17 mouse cellular contexts compared by ENCODE assay signal in the genomic region with DNA sequence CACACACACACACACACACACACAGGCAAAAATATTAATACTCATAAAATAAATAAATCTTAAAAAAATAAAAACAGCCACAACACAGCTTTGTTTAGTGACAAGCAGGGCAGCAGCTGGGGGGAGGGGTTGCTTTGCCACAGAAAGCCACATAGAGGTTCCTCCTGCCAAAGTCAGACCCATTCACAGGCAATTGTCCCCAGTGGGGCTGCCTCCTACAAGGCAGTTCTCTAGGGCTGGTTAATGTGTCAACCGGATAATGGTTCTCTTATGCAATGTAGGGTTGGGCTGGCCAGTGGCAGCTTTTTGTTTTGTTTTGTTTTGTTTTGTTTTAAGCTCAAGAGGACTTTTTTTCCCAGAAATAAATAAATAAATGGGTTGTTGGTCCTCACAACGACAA. TPM values are rescaled to one million over a fixed set of nuclear protein-coding genes. Genes with fewer than 3 reads are reported as not detected.
DNase-seq lines count a peak whose midpoint lies in the region; ATAC-seq and TF ChIP-seq lines count a peak whose summit lies in the region.
"Had no signal": no experiment of that assay in that cellular context is flagged by ENCODE, and none has a peak within 500 bp of the region (broad histone marks: within the 10 kb centered on the region; RNA-seq: fewer than 3 reads in every experiment).

No protein-coding gene starts in this region.

- no peak overlapping the region for H3K4me2 ChIP-seq in embryonic facial prominence, embryonic 15.5 days (replicated peaks)
- no peak overlapping the region for H3K4me2 ChIP-seq in stomach, embryonic 15.5 days
- no peak overlapping the region for H3K4me2 ChIP-seq in stomach, postnatal 0 days (replicated peaks; ENCODE audit: low read depth)
- H3K4me2 ChIP-seq in kidney, postnatal 0 days (ENCODE audit: low read length), result no peak overlapping the region
- H3K4me2 ChIP-seq: limb, embryonic 15.5 days had no signal

- no peak overlapping the region for H3K9ac ChIP-seq in embryonic facial prominence, embryonic 15.5 days
- H3K9ac ChIP-seq in stomach, embryonic 15.5 days, result no peak overlapping the region
- H3K9ac ChIP-seq in stomach, postnatal 0 days (ENCODE audit: low read length), result no peak overlapping the region
- H3K9ac ChIP-seq in kidney, postnatal 0 days (ENCODE audit: low read depth, low read length), result no peak overlapping the region
- H3K9ac ChIP-seq: limb, embryonic 15.5 days had no signal

- no peak for DNase-seq in embryonic facial prominence, embryonic 10.5 days (ENCODE audit: low spot score)
- no peak for DNase-seq in stomach, postnatal 0 days (ENCODE audit: low spot score)
- DNase-seq in kidney, postnatal 0 days (ENCODE audit: low spot score), result peak; percentile 39
- DNase-seq in spleen, postnatal 10 days (ENCODE audit: low spot score in 2 of 2), result no peak
- DNase-seq in gastrocnemius, adult 2 months, result no peak
- no peak for DNase-seq in gastrocnemius, postnatal 10 days
- DNase-seq: cerebellum, adult 9-10 months; right cerebral cortex, adult 18-20 months had no signal

- TF ChIP-seq EP300 in stomach, postnatal 0 days (optimal IDR thresholded peaks at IDR 0.05), result no peak

- H3K4me1 ChIP-seq in embryonic facial prominence, embryonic 15.5 days, result peaks cover 56% of the 10 kb centered on the region
- H3K4me1 ChIP-seq in embryonic facial prominence, embryonic 10.5 days, result peaks cover 42% of the 10 kb centered on the region
- H3K4me1 ChIP-seq in stomach, embryonic 15.5 days, result peaks cover 26% of the 10 kb centered on the region
- H3K4me1 ChIP-seq in stomach, postnatal 0 days (replicated peaks; ENCODE audit: control insufficient read depth, insufficient read depth), result no peaks in the 10 kb centered on the region
- peaks cover 11% of the 10 kb centered on the region for H3K4me1 ChIP-seq in kidney, postnatal 0 days (replicated peaks; ENCODE audit: insufficient read depth, low read length)

- H3K36me3 ChIP-seq in embryonic facial prominence, embryonic 15.5 days, result no peaks in the 10 kb centered on the region
- peaks cover 40% of the 10 kb centered on the region for H3K36me3 ChIP-seq in embryonic facial prominence, embryonic 10.5 days (replicated peaks)
- H3K36me3 ChIP-seq in stomach, embryonic 15.5 days, result no peaks in the 10 kb centered on the region
- H3K36me3 ChIP-seq in stomach, postnatal 0 days (ENCODE audit: control insufficient read depth, insufficient read depth, low read length), result no peaks in the 10 kb centered on the region
- no peaks in the 10 kb centered on the region for H3K36me3 ChIP-seq in kidney, postnatal 0 days (ENCODE audit: insufficient read depth, low read length)
- H3K36me3 ChIP-seq: limb, embryonic 15.5 days had no signal

- peak; percentile 56; the same call in 1 of the 2 replicates for ATAC-seq in embryonic facial prominence, embryonic 15.5 days (ENCODE audit: insufficient number of reproducible peaks, low FRiP score, low TSS enrichment, low read depth)
- ATAC-seq in stomach, embryonic 15.5 days (ENCODE audit: insufficient read depth, low FRiP score, low read depth), result peak; percentile 56; the same call in 1 of the 2 replicates
- no peak for ATAC-seq in stomach, postnatal 0 days (ENCODE audit: low FRiP score, low TSS enrichment)
- no peak for ATAC-seq in kidney, postnatal 0 days (replicated peaks; ENCODE audit: low FRiP score, low read depth)
- ATAC-seq: forebrain, embryonic 14.5 days had no signal

- intact Hi-C loops in gastrocnemius, adult 2 months (cut with DNase I), result no loop called here

- no peak overlapping the region for H3K27ac ChIP-seq in embryonic facial prominence, embryonic 15.5 days (replicated peaks)
- H3K27ac ChIP-seq in embryonic facial prominence, embryonic 10.5 days (replicated peaks), result no peak overlapping the region
- H3K27ac ChIP-seq in stomach, embryonic 15.5 days, result no peak overlapping the region
- H3K27ac ChIP-seq in stomach, postnatal 0 days (replicated peaks), result no peak overlapping the region
- peak overlapping the region; percentile 64; the same call in 1 of the 2 replicates for H3K27ac ChIP-seq in kidney, postnatal 0 days
- H3K27ac ChIP-seq in gastrocnemius, adult 2 months, result no peak overlapping the region
- H3K27ac ChIP-seq: limb, embryonic 15.5 days had no signal

- TF ChIP-seq CTCF in stomach, postnatal 0 days (IDR thresholded peaks at IDR 0.05; ENCODE audit: low read depth), result no peak
- TF ChIP-seq CTCF in kidney, postnatal 0 days (IDR thresholded peaks at IDR 0.05; ENCODE audit: low read depth), result no peak
- TF ChIP-seq CTCF in gastrocnemius, adult 2 months (IDR thresholded peaks at IDR 0.05), result no peak

- H3K27me3 ChIP-seq in embryonic facial prominence, embryonic 15.5 days, result no peaks in the 10 kb centered on the region
- no peaks in the 10 kb centered on the region for H3K27me3 ChIP-seq in embryonic facial prominence, embryonic 10.5 days (replicated peaks; ENCODE audit: low read depth, poor library complexity, severe bottlenecking)
- no peaks in the 10 kb centered on the region for H3K27me3 ChIP-seq in stomach, embryonic 15.5 days (replicated peaks)
- H3K27me3 ChIP-seq in stomach, postnatal 0 days (ENCODE audit: control insufficient read depth, insufficient read depth, low read length), result no peaks in the 10 kb centered on the region
- H3K27me3 ChIP-seq in kidney, postnatal 0 days (ENCODE audit: insufficient read depth, low read length), result no peaks in the 10 kb centered on the region
- H3K27me3 ChIP-seq: limb, embryonic 15.5 days had no signal

- H3K4me3 ChIP-seq in embryonic facial prominence, embryonic 15.5 days (replicated peaks), result no peak overlapping the region
- no peak overlapping the region for H3K4me3 ChIP-seq in embryonic facial prominence, embryonic 10.5 days
- no peak overlapping the region for H3K4me3 ChIP-seq in stomach, embryonic 15.5 days (replicated peaks)
- no peak overlapping the region for H3K4me3 ChIP-seq in stomach, postnatal 0 days (ENCODE audit: low read depth, low read length)
- H3K4me3 ChIP-seq in kidney, postnatal 0 days (replicated peaks; ENCODE audit: low read depth, low read length), result no peak overlapping the region
- H3K4me3 ChIP-seq in gastrocnemius, adult 2 months, result no peak overlapping the region
- H3K4me3 ChIP-seq: limb, embryonic 15.5 days; megakaryocyte, embryonic 14.5 days had no signal

- no peaks in the 10 kb centered on the region for H3K9me3 ChIP-seq in embryonic facial prominence, embryonic 15.5 days (replicated peaks)
- H3K9me3 ChIP-seq in embryonic facial prominence, embryonic 10.5 days, result no peaks in the 10 kb centered on the region
- no peaks in the 10 kb centered on the region for H3K9me3 ChIP-seq in stomach, embryonic 15.5 days
- no peaks in the 10 kb centered on the region for H3K9me3 ChIP-seq in stomach, postnatal 0 days (ENCODE audit: control insufficient read depth, low read length)
- H3K9me3 ChIP-seq in kidney, postnatal 0 days (replicated peaks; ENCODE audit: low read length), result no peaks in the 10 kb centered on the region
- H3K9me3 ChIP-seq: limb, embryonic 15.5 days; megakaryocyte, embryonic 14.5 days had no signal

- WGBS in embryonic facial prominence, embryonic 15.5 days, result 56% methylated on average over 2 of the region's 2 CpGs
- 54% methylated on average over 2 of the region's 2 CpGs for WGBS in embryonic facial prominence, embryonic 10.5 days
- 39% methylated on average over 2 of the region's 2 CpGs for WGBS in stomach, embryonic 15.5 days
- 49% methylated on average over 2 of the region's 2 CpGs for WGBS in stomach, postnatal 0 days
- 52% methylated on average over 2 of the region's 2 CpGs for WGBS in kidney, postnatal 0 days

RNA-seq across cellular contexts. Expression of a gene that starts 11.3 kb away (rescaled TPM):
- 20.3 and 22.1 TPM in 2 replicates for polyA plus RNA-seq in embryonic facial prominence, embryonic 15.5 days (2015; fragmentation: Nextera tagmentation; extraction: Ambion mirVana)
- polyA plus RNA-seq in embryonic facial prominence, embryonic 10.5 days (2016; fragmentation: Nextera tagmentation; extraction: Ambion mirVana), result 21.1 and 23.5 TPM in 2 replicates
- 13.5 and 15.6 TPM in 2 replicates for polyA plus RNA-seq in stomach, embryonic 15.5 days (2015; fragmentation: Nextera tagmentation; extraction: Ambion mirVana)
- 3.8 and 5.0 TPM in 2 replicates for polyA plus RNA-seq in stomach, postnatal 0 days (2015; fragmentation: Nextera tagmentation; extraction: Ambion mirVana)
- polyA plus RNA-seq in kidney, postnatal 0 days (2015; fragmentation: Nextera tagmentation; extraction: Ambion mirVana), result 10.2 and 10.3 TPM in 2 replicates
- 1 to 10 TPM; 5.5 to 7.8 TPM for total RNA-seq in gastrocnemius, adult 2 months (2021)
- total RNA-seq in gastrocnemius, postnatal 10 days (2021), result 10 to 100 TPM; 11.7 to 19.0 TPM
- total RNA-seq: granulocyte monocyte progenitor cell, adult 5-6 weeks had no signal

RNA-seq across cellular contexts. Expression of a gene that starts 58.6 kb away (rescaled TPM):
- polyA plus RNA-seq in embryonic facial prominence, embryonic 15.5 days (2015; fragmentation: Nextera tagmentation; extraction: Ambion mirVana), result 0.12 and 0.20 TPM in 2 replicates
- not detected in 2 replicates for polyA plus RNA-seq in embryonic facial prominence, embryonic 10.5 days (2016; fragmentation: Nextera tagmentation; extraction: Ambion mirVana)
- polyA plus RNA-seq in stomach, embryonic 15.5 days (2015; fragmentation: Nextera tagmentation; extraction: Ambion mirVana), result not detected in 2 replicates
- not detected in 2 replicates for polyA plus RNA-seq in stomach, postnatal 0 days (2015; fragmentation: Nextera tagmentation; extraction: Ambion mirVana)
- not detected in 2 replicates for polyA plus RNA-seq in kidney, postnatal 0 days (2015; fragmentation: Nextera tagmentation; extraction: Ambion mirVana)
- total RNA-seq in gastrocnemius, adult 2 months (2021), result not detected
- not detected for total RNA-seq in gastrocnemius, postnatal 10 days (2021)
- total RNA-seq: granulocyte monocyte progenitor cell, adult 5-6 weeks; layer of hippocampus, postnatal 14 days had no signal
- polyA plus RNA-seq: embryonic facial prominence, embryonic 11.5 days; forebrain, embryonic 14.5 days; heart, postnatal 0 days; limb, embryonic 15.5 days had no signal

Comparison
In these comparisons a context has a peak if more than half of its experiments do, and no peak if none do; other contexts are left out.
1. ATAC-seq: peak in embryonic facial prominence, embryonic 15.5 days (single experiment) and stomach, embryonic 15.5 days (single experiment); none in stomach, postnatal 0 days (single experiment) and kidney, postnatal 0 days (single experiment).